Mouse (Mus musculus): ENCODE measurements around the gene Tmem45b.

- TF ChIP-seq CTCF (IDR thresholded peaks at IDR 0.05) (no peak), EP300 (IDR thresholded peaks at IDR 0.05; ENCODE audit: insufficient read depth, low read depth, low read length) (no peak)
Observed at GRCm38 (mm10) chr9:31435415-31435814, 28.8 kb downstream of the Tmem45b start.
